Mouse (Mus musculus) brain, embryonic 14.5 days (tissue): ENCODE results near the gene Ccdc159.

Source experiments
- CTCF ChIP-seq: fragments of 200-500 bp; IDR thresholded peaks from 2 replicates; pipeline ENCODE4 v1.5.1; 2012; ENCODE audit warnings: inconsistent platforms, mild to moderate bottlenecking, moderate library complexity, borderline replicate concordance; ENCODE audit not compliant: insufficient read depth, insufficient read length; ENCODE audit errors: extremely low read depth
- POLR2A ChIP-seq: fragments of 200-500 bp; IDR thresholded peaks from 2 replicates; pipeline ENCODE4 v1.6.1; 2012; ENCODE audit warnings: mild to moderate bottlenecking, inconsistent platforms, borderline replicate concordance; ENCODE audit not compliant: poor library complexity, insufficient read depth, insufficient read length, severe bottlenecking; ENCODE audit errors: extremely low read depth

DNA sequence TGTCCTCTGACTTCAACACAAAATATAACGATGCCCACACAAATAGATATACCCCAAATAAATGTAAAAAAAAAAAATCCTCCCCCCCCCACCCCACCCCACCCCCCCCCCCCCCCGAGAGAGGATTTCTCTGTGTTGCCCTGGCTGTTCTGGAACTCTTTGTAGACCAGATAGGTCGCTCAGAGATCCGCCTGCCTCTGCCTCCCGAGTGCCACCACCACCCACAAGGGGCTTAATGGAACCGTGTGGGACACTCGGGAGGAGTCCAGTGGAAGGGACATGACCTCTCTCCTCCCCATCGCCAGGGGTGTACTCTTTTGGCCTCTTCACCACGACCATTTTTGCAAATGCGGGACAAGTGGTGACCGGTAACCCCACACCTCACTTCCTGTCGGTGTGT lies 15.8 kb downstream of the Ccdc159 start:
- no peak for TF ChIP-seq POLR2A
- no peak for TF ChIP-seq CTCF
